Mouse (Mus musculus) heart, adult 2 months (tissue): ENCODE data around the gene Vmn2r15. TPM values are rescaled to one million over a fixed set of nuclear protein-coding genes. Genes with fewer than 3 reads are reported as not detected.

ENCODE experiments used
- DNase-seq, 2 experiments: peaks; one replicate each; pipeline ENCODE4 v3.0.0; 2021
- H3K27ac ChIP-seq: fragments of 200-600 bp; 2 replicates; pipeline ENCODE4 v1.8.1; 2022
- H3K27me3 ChIP-seq: fragments of 200-500 bp; 2 replicates; pipeline ENCODE4 v1.6.1; 2012; ENCODE audit warnings: mild to moderate bottlenecking, low read length, inconsistent platforms, mixed read lengths; ENCODE audit not compliant: control insufficient read depth, insufficient read depth
- H3K36me3 ChIP-seq: fragments of 200-500 bp; 2 replicates; pipeline ENCODE4 v1.6.1; 2012; ENCODE audit warnings: low read length, inconsistent platforms; ENCODE audit not compliant: control insufficient read depth, insufficient read depth
- H3K4me1 ChIP-seq: fragments of 200-500 bp; 2 replicates; pipeline ENCODE4 v1.6.1; 2011; ENCODE audit warnings: low read length; ENCODE audit not compliant: control insufficient read depth, insufficient read depth
- H3K4me3 ChIP-seq: fragments of 200-600 bp; 2 replicates; pipeline ENCODE4 v1.8.1; 2022
- H3K79me2 ChIP-seq: fragments of 200-500 bp; replicated peaks from 2 replicates; pipeline ENCODE4 v1.6.1; 2012; ENCODE audit warnings: mild to moderate bottlenecking, inconsistent platforms, low read length, moderate library complexity, mixed read lengths; ENCODE audit not compliant: control insufficient read depth, insufficient read depth
- H3K9ac ChIP-seq: fragments of 200-500 bp; 2 replicates; pipeline ENCODE4 v1.6.1; 2012; ENCODE audit warnings: low read depth, mild to moderate bottlenecking, control low read depth, inconsistent platforms, low read length, mixed read lengths
- CTCF ChIP-seq: fragments of 200-600 bp; IDR thresholded peaks from 2 replicates; pipeline ENCODE4 v1.8.1; 2022; ENCODE audit warnings: antibody characterized with exemption, mild to moderate bottlenecking, moderate library complexity
- EP300 ChIP-seq: fragments of 200-500 bp; IDR thresholded peaks from 2 replicates; pipeline ENCODE4 v1.6.1; 2011; ENCODE audit warnings: low read depth, low read length, control low read depth; ENCODE audit not compliant: insufficient read depth
- POLR2A ChIP-seq: fragments of 200-500 bp; IDR thresholded peaks from 2 replicates; pipeline ENCODE4 v1.6.1; 2011; ENCODE audit warnings: mild to moderate bottlenecking, low read depth, low read length, control low read depth; ENCODE audit not compliant: insufficient read depth
- WGBS: fragments of 180-500 bp; shearing (Covaris S2); methylation state at CpG from one replicate; pipeline ENCODE4 v1.1.7; 2018; 5-methylcytosine and 5-hydroxymethylcytosine counted together
- intact Hi-C: fragments of 180-260 bp; cut with DNase I; formaldehyde crosslinking; loops from one replicate; pipeline ENCODE4 v1.15.1; 2025
- long read RNA-seq: library from polyadenylated mRNA; stranded (forward); transcript quantifications from one replicate; pipeline ENCODE4 v2.0.0, GENCODE M21; 2021
- polyA plus RNA-seq: library from polyadenylated mRNA; depleted of rRNA; stranded (reverse); fragments of >200 nt; gene quantifications from 2 replicates; pipeline ENCODE4 v1.2.3, GENCODE M21; 2012; rRNA removed
- total RNA-seq, 2 experiments: library from RNA; stranded (reverse); gene quantifications; 2 replicates each; pipeline ENCODE4 v1.2.3; 2021

The Vmn2r15 gene
- total RNA-seq (not detected), polyA plus RNA-seq (not detected in 2 replicates)
- long read RNA-seq, result 0 reads

DNA sequence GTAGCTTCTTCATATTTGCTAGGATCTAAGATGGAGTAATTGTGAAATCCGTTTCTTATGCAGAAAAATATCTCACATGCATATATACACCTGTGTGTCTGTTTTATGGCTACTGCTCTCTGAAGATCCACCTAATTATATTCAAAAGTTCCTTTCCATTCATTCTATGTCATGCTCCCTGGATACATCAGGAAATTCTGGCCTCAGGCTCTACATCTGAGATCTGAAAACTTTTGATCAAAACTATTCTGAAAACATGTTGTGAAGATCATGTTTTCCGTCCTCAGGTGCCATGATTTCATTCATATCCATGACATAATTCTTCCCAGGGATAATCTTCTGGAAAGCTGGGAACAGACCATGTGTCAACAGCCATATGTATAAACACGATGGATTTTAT, at the start of gene Vmn2r15:
Vmn2r15 (minus strand) TSS at position 101 of the 400 bp plus-strand sequence.
- Histone ChIP-seq H3K27ac (no peak within 1 kb of the TSS), H3K4me3 (no peak within 1 kb of the TSS), H3K27me3 (no peaks in the 10 kb centered on the region), H3K4me1 (no peaks in the 10 kb centered on the region), H3K9ac (no peak within 1 kb of the TSS), H3K36me3 (no peaks in the 10 kb centered on the region), H3K79me2 (no peaks in the 10 kb centered on the region)
- TF ChIP-seq POLR2A (no peak), CTCF (no peak), EP300 (no peak)
- intact Hi-C loops, result no loop called here
- WGBS, result 39% methylated on average over 3 of the region's 3 CpGs
- DNase-seq, result no peak

GRCm38 (mm10) chr5:109329862-109330261, 32.4 kb upstream of the Vmn2r15 start, which contains the start of gene Vmn2r16:
Gene Vmn2r16 (plus strand): TSS chr5:109330162.
- no peak within 1 kb of the TSS for H3K27ac ChIP-seq
- DNase-seq, result no peak
- 39% methylated on average over 2 of the region's 2 CpGs for WGBS
- TF ChIP-seq EP300, result no peak
- no peak for TF ChIP-seq POLR2A
- no peak for TF ChIP-seq CTCF
- H3K9ac ChIP-seq, result no peak within 1 kb of the TSS
- no peaks in the 10 kb centered on the region for H3K27me3 ChIP-seq
- no peaks in the 10 kb centered on the region for H3K4me1 ChIP-seq
- no peak within 1 kb of the TSS for H3K4me3 ChIP-seq
- H3K36me3 ChIP-seq, result no peaks in the 10 kb centered on the region
- no peaks in the 10 kb centered on the region for H3K79me2 ChIP-seq
- intact Hi-C loops, result no loop called here

GRCm38 (mm10) chr5:109294655-109295054, 2.8 kb downstream of the Vmn2r15 start:
- Histone ChIP-seq H3K36me3 (no peaks in the 10 kb centered on the region), H3K79me2 (no peaks in the 10 kb centered on the region), H3K27me3 (no peaks in the 10 kb centered on the region), H3K27ac (no peak overlapping the region), H3K9ac (no peak overlapping the region), H3K4me3 (no peak overlapping the region), H3K4me1 (no peaks in the 10 kb centered on the region)
- DNase-seq, result no peak
- intact Hi-C loops, result no loop called here
- 68% methylated on average over 3 of the region's 3 CpGs for WGBS
- no peak for TF ChIP-seq POLR2A
- TF ChIP-seq CTCF, result no peak
- no peak for TF ChIP-seq EP300

Other genes with a start within 250 kb of the Vmn2r15 start
- gene Vmn2r11, start 238.1 kb downstream of the Vmn2r15 start, total RNA-seq, result not detected
- not detected in 2 replicates for gene Vmn2r11, start 238.1 kb downstream of the Vmn2r15 start, polyA plus RNA-seq
- gene Vmn2r12, start 199.7 kb downstream of the Vmn2r15 start, total RNA-seq, result not detected
- gene Vmn2r12, start 199.7 kb downstream of the Vmn2r15 start, polyA plus RNA-seq, result not detected in 2 replicates
- not detected for gene Vmn2r13, start 105.4 kb downstream of the Vmn2r15 start, total RNA-seq
- gene Vmn2r13, start 105.4 kb downstream of the Vmn2r15 start, polyA plus RNA-seq, result not detected in 2 replicates
- gene Vmn2r14, start 72.9 kb downstream of the Vmn2r15 start, total RNA-seq, result not detected
- not detected in 2 replicates for gene Vmn2r14, start 72.9 kb downstream of the Vmn2r15 start, polyA plus RNA-seq
- gene Vmn2r16, start 32.5 kb upstream of the Vmn2r15 start, total RNA-seq, result not detected
- not detected in 2 replicates for gene Vmn2r16, start 32.5 kb upstream of the Vmn2r15 start, polyA plus RNA-seq
- gene Vmn2r17, start 122.0 kb upstream of the Vmn2r15 start, total RNA-seq, result not detected
- not detected in 2 replicates for gene Vmn2r17, start 122.0 kb upstream of the Vmn2r15 start, polyA plus RNA-seq